Mouse (Mus musculus) CH12.LX (cell line): ENCODE results near the gene Hoxb2. TPM values are rescaled to one million over a fixed set of nuclear protein-coding genes. Genes with fewer than 3 reads are reported as not detected.

ENCODE experiments used
- DNase-seq: peaks from one replicate; pipeline ENCODE4 v3.0.0-alpha.2; 2013; ENCODE audit errors: extremely low read depth
- H3K27ac ChIP-seq: 2 replicates; pipeline ENCODE4 v1.5.1; 2012; ENCODE audit warnings: low read depth, mild to moderate bottlenecking, control low read depth, moderate library complexity; ENCODE audit not compliant: insufficient read depth
- H3K27me3 ChIP-seq: replicated peaks from 2 replicates; pipeline ENCODE3; 2012; ENCODE audit warnings: inconsistent platforms
- H3K36me3 ChIP-seq, 2 experiments: replicated peaks in 1 of 2; 2 replicates each; pipeline versions ENCODE3 to v1.6.1; 2012; ENCODE audit warnings: inconsistent platforms in 1 of 2, low read length in 1 of 2, mild to moderate bottlenecking in 1 of 2, mixed read lengths in 1 of 2, moderate library complexity in 1 of 2; ENCODE audit not compliant: control insufficient read depth in 1 of 2, insufficient read depth in 1 of 2
- H3K4me1 ChIP-seq, 2 experiments: 2 replicates each; pipeline ENCODE4 v1.6.1; 2012; ENCODE audit warnings: inconsistent platforms in 1 of 2, moderate library complexity in 1 of 2; ENCODE audit not compliant: insufficient read depth in 2 of 2, control insufficient read depth in 1 of 2
- H3K4me2 ChIP-seq: 2 replicates; pipeline ENCODE4 v1.6.1; 2012; ENCODE audit warnings: low read depth, mild to moderate bottlenecking, control low read depth; ENCODE audit not compliant: poor library complexity, insufficient read depth, severe bottlenecking
- H3K4me3 ChIP-seq, 3 experiments: fragments of 150-350 bp in 1 of 3; sonication (generic) in 1 of 3; replicated peaks in 1 of 3; 2 replicates each; pipeline versions ENCODE3 to v1.5.1; 2011 to 2012; ENCODE audit warnings: low read depth in 2 of 3, low read length in 2 of 3, mild to moderate bottlenecking in 2 of 3, moderate library complexity in 2 of 3, control low read depth in 1 of 3, improper control_type of control experiment in 1 of 3, inconsistent platforms in 1 of 3, mixed read lengths in 1 of 3; ENCODE audit not compliant: poor library complexity in 1 of 3
- H3K79me2 ChIP-seq: replicated peaks from 2 replicates; pipeline ENCODE4 v1.6.1; 2012; ENCODE audit warnings: mild to moderate bottlenecking, moderate library complexity; ENCODE audit not compliant: control insufficient read depth, poor library complexity, insufficient read depth, severe bottlenecking; ENCODE audit errors: extremely low read depth
- H3K9ac ChIP-seq: 2 replicates; pipeline ENCODE4 v1.6.1; 2012; ENCODE audit warnings: low read depth, mild to moderate bottlenecking, control low read depth, moderate library complexity; ENCODE audit not compliant: insufficient read depth
- H3K9me3 ChIP-seq: replicated peaks from 2 replicates; pipeline ENCODE3; 2012; ENCODE audit warnings: low read length, inconsistent platforms, mixed read lengths
- CHD1 ChIP-seq: IDR thresholded peaks from 2 replicates; pipeline ENCODE4 v1.6.1; 2012; ENCODE audit warnings: low read depth, low read length, improper control_type of control experiment, inconsistent platforms
- CHD2 ChIP-seq: IDR thresholded peaks from 2 replicates; pipeline ENCODE4 v1.6.1; 2011; ENCODE audit warnings: low read length, improper control_type of control experiment
- HCFC1 ChIP-seq: IDR thresholded peaks from 2 replicates; pipeline ENCODE4 v1.6.1; 2012; ENCODE audit warnings: low read depth, mild to moderate bottlenecking, inconsistent platforms, low read length, improper control_type of control experiment
- MAX ChIP-seq: IDR thresholded peaks from 2 replicates; pipeline ENCODE4 v1.6.1; 2011; ENCODE audit warnings: low read length, improper control_type of control experiment
- MEF2A ChIP-seq: IDR thresholded peaks from 2 replicates; pipeline ENCODE4 v1.6.1; 2014; ENCODE audit warnings: low read depth, mild to moderate bottlenecking, inconsistent platforms, low read length, improper control_type of control experiment, borderline replicate concordance
- MXI1 ChIP-seq: IDR thresholded peaks from 2 replicates; pipeline ENCODE4 v1.6.1; 2011; ENCODE audit warnings: mild to moderate bottlenecking, low read depth, low read length, improper control_type of control experiment
- NELFE ChIP-seq: IDR thresholded peaks from 2 replicates; pipeline ENCODE4 v1.6.1; 2011; ENCODE audit warnings: low read depth, low read length, improper control_type of control experiment
- SMC3 ChIP-seq: IDR thresholded peaks from 2 replicates; pipeline ENCODE4 v1.6.1; 2011; ENCODE audit warnings: low read depth, low read length, improper control_type of control experiment
- UBTF ChIP-seq: IDR thresholded peaks from 2 replicates; pipeline ENCODE4 v1.6.1; 2012; ENCODE audit warnings: low read depth, mild to moderate bottlenecking, inconsistent platforms, low read length, improper control_type of control experiment, moderate library complexity
- USF1 ChIP-seq: IDR thresholded peaks from 2 replicates; pipeline ENCODE4 v1.6.1; 2014; ENCODE audit warnings: low read depth, mild to moderate bottlenecking, inconsistent platforms, low read length, improper control_type of control experiment
- ZNF384 ChIP-seq: IDR thresholded peaks from 2 replicates; pipeline ENCODE4 v1.6.1; 2012; ENCODE audit warnings: low read depth, low read length, improper control_type of control experiment, inconsistent platforms
- dilution Hi-C: fragments of 300-500 bp; cut with MboI; formaldehyde crosslinking; loops from 2 replicates; pipeline ENCODE4 v1.14.3; 2020; ENCODE audit warnings: low sequenced_read_pairs; ENCODE audit not compliant: extremely low pct_unique_long_range_greater_than_20kb, extremely low pct_ligation_motif_present
- in situ Hi-C: fragments of 300-500 bp; cut with MboI; formaldehyde crosslinking; loops from 3 replicates; pipeline ENCODE4 v1.14.3; 2019; ENCODE audit warnings: low sequenced_read_pairs, low pct_ligation_motif_present, low pct_unique_long_range_greater_than_20kb, mixed read lengths
- polyA plus RNA-seq: library from polyadenylated mRNA; unstranded; fragments of >175 nt; gene quantifications from 2 replicates; pipeline ENCODE4 v1.2.1, GENCODE M21; 2012; ENCODE audit warnings: low read depth; ENCODE audit not compliant: insufficient read length
- total RNA-seq, 2 experiments: library from RNA; depleted of rRNA; stranded (reverse); fragments of 300-350 nt in 1 of 2; fragments of >200 nt in 1 of 2; gene quantifications; 2 replicates each; pipeline ENCODE4 v1.2.3; 2012 to 2014

Hoxb2 gene
- total and polyA plus RNA-seq, 3 experiments: not detected

GRCm38 (mm10) chr11:96324125-96324524 is 26.2 kb upstream of the Hoxb2 start:
- Histone ChIP-seq H3K4me1 (peaks cover 0 to 7% of the 10 kb centered on the region in 2 experiments; a peak in 2 of 4 replicates), H3K79me2 (no peaks in the 10 kb centered on the region), H3K9me3 (no peaks in the 10 kb centered on the region), H3K9ac (no peak overlapping the region), H3K4me3 (no peak overlapping the region), H3K36me3 (peaks cover 0 to 11% of the 10 kb centered on the region in 2 experiments), H3K4me2 (no peak overlapping the region), H3K27me3 (no peaks in the 10 kb centered on the region), H3K27ac (no peak overlapping the region)
- dilution Hi-C loops (no loop called here), in situ Hi-C loops (loop anchor here (25.0 kb wide), 1 partner anchor 213 kb away; no protein-coding TSS in a partner anchor)
- no peak for TF ChIP-seq ZNF384
- no peak for TF ChIP-seq HCFC1
- TF ChIP-seq CHD1: no peak
- DNase-seq: no peak

- Histone ChIP-seq H3K4me2 (no peak overlapping the region), H3K27ac (no peak overlapping the region), H3K4me3 (no peak overlapping the region), H3K27me3 (no peaks in the 10 kb centered on the region), H3K4me1 (peaks cover 0 to 1% of the 10 kb centered on the region in 2 experiments; a peak in 1 of 4 replicates), H3K9ac (no peak overlapping the region), H3K9me3 (no peaks in the 10 kb centered on the region), H3K36me3 (peaks cover 0 to 9% of the 10 kb centered on the region in 2 experiments), H3K79me2 (no peaks in the 10 kb centered on the region)
- no peak for DNase-seq
- dilution Hi-C loops: no loop called here
- TF ChIP-seq MEF2A (no peak), UBTF (no peak), USF1 (no peak), MXI1 (no peak), HCFC1 (no peak), NELFE (no peak), CHD2 (no peak), MAX (no peak), SMC3 (no peak)
- in situ Hi-C loops: loop anchor here (25.0 kb wide), 1 partner anchor 212 kb away; no protein-coding TSS in a partner anchor
Observed at GRCm38 (mm10) chr11:96324965-96325364, 25.4 kb upstream of the Hoxb2 start.

GRCm38 (mm10) chr11:96325747-96326212 is 24.5 kb upstream of the Hoxb2 start:
- dilution Hi-C loops (no loop called here), in situ Hi-C loops (no loop called here)
- Histone ChIP-seq H3K4me3 (no peak overlapping the region), H3K27ac (no peak overlapping the region), H3K27me3 (no peaks in the 10 kb centered on the region), H3K9me3 (no peaks in the 10 kb centered on the region), H3K79me2 (no peaks in the 10 kb centered on the region), H3K36me3 (peaks cover 0 to 4% of the 10 kb centered on the region in 2 experiments), H3K4me1 (no peaks in the 10 kb centered on the region), H3K9ac (no peak overlapping the region), H3K4me2 (no peak overlapping the region)
- TF ChIP-seq MAX: no peak
- no peak for DNase-seq
